Mouse (Mus musculus) liver, embryonic 13.5 days (tissue): Measurements from ENCODE around the gene Cdc34b. TPM values are rescaled to one million over a fixed set of nuclear protein-coding genes. Genes with fewer than 3 reads are reported as not detected.

Source experiments
- ATAC-seq: fragments of 200-750 bp; cut with Nextera tagmentation; 2 replicates; pipeline ENCODE4 v1.8.0; 2017; ENCODE audit warnings: low read depth, mild to moderate bottlenecking, moderate number of reproducible peaks, moderate library complexity
- DNase-seq: peaks from one replicate; pipeline ENCODE4 v3.0.0; 2022
- H3K27ac ChIP-seq: fragments of 300-500 bp; sonication (generic); 2 replicates; pipeline ENCODE4 v1.5.1; 2015; ENCODE audit warnings: moderate library complexity, mild to moderate bottlenecking, inconsistent platforms
- H3K27me3 ChIP-seq: fragments of 300-500 bp; sonication (generic); 2 replicates; pipeline ENCODE4 v1.6.1; 2015; ENCODE audit warnings: mild to moderate bottlenecking, inconsistent platforms
- H3K36me3 ChIP-seq: fragments of 300-500 bp; sonication (generic); 2 replicates; pipeline ENCODE4 v1.6.1; 2015; ENCODE audit warnings: mild to moderate bottlenecking, inconsistent platforms
- H3K4me1 ChIP-seq: fragments of 300-500 bp; sonication (generic); replicated peaks from 2 replicates; pipeline ENCODE4 v1.6.1; 2015; ENCODE audit warnings: inconsistent platforms
- H3K4me2 ChIP-seq: fragments of 300-500 bp; sonication (generic); 2 replicates; pipeline ENCODE4 v1.6.1; 2015; ENCODE audit warnings: inconsistent platforms, mild to moderate bottlenecking, moderate library complexity
- H3K4me3 ChIP-seq: fragments of 300-500 bp; sonication (generic); replicated peaks from 2 replicates; pipeline ENCODE4 v1.5.1; 2015; ENCODE audit warnings: mild to moderate bottlenecking, inconsistent platforms
- H3K9ac ChIP-seq: fragments of 300-500 bp; sonication (generic); 2 replicates; pipeline ENCODE4 v1.6.1; 2015; ENCODE audit warnings: mild to moderate bottlenecking, inconsistent platforms
- H3K9me3 ChIP-seq: fragments of 300-500 bp; sonication (generic); replicated peaks from 2 replicates; pipeline ENCODE4 v1.6.1; 2016; ENCODE audit warnings: inconsistent platforms
- WGBS: fragments of 180-500 bp; shearing (Covaris S2); methylation state at CpG from one replicate; pipeline ENCODE4 v1.1.7; 2015; ENCODE audit not compliant: insufficient replicate concordance; 5-methylcytosine and 5-hydroxymethylcytosine counted together
- polyA plus RNA-seq: library from polyadenylated mRNA; unstranded; fragments of >200 nt; fragmentation: Nextera tagmentation; extraction: Ambion mirVana; gene quantifications from 2 replicates; pipeline ENCODE4 v1.2.1, GENCODE M21; 2015

Cdc34b gene
- polyA plus RNA-seq, 1 experiment from 2014 or later, result 0.08 TPM

DNA sequence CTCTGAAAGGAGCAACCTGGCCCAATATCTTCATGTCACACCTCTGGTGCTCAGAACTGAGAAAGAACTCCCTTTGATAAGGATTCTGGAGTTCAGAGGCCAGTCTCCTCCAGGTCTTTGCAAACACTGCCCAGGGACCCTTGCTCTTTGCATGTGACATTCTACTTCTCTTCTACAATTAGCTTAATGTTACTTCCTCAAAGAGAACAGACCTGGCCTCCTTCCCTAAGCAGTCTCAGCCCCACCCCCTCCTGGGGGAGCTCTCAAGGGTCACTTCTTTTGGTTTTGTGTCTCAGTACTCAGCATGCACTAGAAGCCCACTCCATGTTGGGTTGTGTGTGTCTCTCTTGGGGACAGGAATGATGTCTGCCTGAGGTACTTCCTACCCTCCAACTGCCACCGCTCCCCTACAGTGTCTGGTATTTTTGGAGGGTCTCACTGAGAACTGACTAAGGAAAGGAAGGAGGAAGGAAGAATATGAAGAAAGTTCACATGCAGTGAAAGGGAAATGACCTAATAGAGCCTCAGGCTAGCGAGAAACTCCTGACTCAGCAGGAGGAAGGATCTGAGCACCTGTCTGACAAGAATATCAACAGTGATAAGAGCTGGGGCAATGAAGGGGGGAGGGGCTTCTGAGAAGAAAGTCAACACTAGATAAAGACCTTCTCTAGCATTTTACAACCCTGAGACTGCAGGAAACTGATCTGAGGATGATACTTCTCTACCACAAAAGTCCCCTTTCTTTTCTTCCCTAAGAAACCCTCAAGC is 11.5 kb downstream of the Cdc34b start:
- no peak for DNase-seq
- Histone ChIP-seq H3K36me3 (no peaks in the 10 kb centered on the region), H3K27me3 (no peaks in the 10 kb centered on the region), H3K9ac (no peak overlapping the region), H3K9me3 (no peaks in the 10 kb centered on the region), H3K4me2 (no peak overlapping the region), H3K27ac (no peak overlapping the region), H3K4me1 (no peaks in the 10 kb centered on the region), H3K4me3 (no peak overlapping the region)
- ATAC-seq, result no peak
- WGBS, result 10% methylated on average over 2 of the region's 2 CpGs

DNA sequence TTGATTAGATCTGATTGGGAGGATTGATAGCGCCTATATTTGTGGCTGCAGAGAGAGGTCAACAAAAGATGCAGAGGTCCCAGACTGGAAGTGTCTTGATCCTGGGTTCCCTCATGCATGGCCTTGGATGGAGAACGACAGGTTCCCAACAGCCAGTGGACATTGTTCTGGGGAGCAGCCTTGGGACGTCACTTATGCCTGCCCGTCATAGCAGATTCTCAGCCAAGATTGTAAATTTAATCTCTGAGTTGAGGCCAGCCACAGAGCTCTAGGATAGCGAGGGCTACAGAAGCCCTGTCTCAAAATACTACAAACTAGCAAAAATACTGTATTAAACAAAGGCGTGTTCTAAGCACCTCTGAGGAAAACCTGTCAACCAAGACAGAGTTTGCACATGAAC is 18.3 kb downstream of the Cdc34b start:
- Histone ChIP-seq H3K27ac (no peak overlapping the region), H3K27me3 (no peaks in the 10 kb centered on the region), H3K9me3 (no peaks in the 10 kb centered on the region), H3K4me1 (no peaks in the 10 kb centered on the region), H3K4me2 (no peak overlapping the region), H3K4me3 (no peak overlapping the region), H3K9ac (no peak overlapping the region), H3K36me3 (no peaks in the 10 kb centered on the region)
- WGBS, result 56% methylated on average over 6 of the region's 6 CpGs
- no peak for ATAC-seq
- DNase-seq, result no peak

DNA sequence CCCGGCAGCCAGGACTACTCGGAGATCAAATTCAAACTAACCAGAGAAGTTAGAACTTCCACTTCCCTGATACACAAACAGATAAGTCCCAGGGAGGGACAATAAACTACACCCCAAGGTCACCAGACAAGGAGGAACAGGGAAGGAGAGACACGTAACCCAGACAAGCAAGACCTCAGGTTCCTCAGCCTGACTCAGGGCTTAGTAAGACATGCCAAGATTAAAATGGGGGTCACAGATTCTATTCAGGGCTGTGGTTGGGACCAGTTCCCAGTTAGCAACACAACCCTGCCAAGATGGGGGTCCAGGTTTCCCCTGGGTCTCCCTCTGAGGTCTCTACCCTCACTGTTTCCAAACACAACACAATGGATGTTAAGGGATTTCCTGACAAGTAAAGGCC is 18.8 kb downstream of the Cdc34b start:
- WGBS, result 40% methylated on average over 3 of the region's 3 CpGs
- Histone ChIP-seq H3K4me2 (no peak overlapping the region), H3K36me3 (no peaks in the 10 kb centered on the region), H3K4me1 (no peaks in the 10 kb centered on the region), H3K27ac (no peak overlapping the region), H3K27me3 (no peaks in the 10 kb centered on the region), H3K9ac (no peak overlapping the region), H3K4me3 (no peak overlapping the region), H3K9me3 (no peaks in the 10 kb centered on the region)
- ATAC-seq, result no peak
- DNase-seq, result no peak

DNA sequence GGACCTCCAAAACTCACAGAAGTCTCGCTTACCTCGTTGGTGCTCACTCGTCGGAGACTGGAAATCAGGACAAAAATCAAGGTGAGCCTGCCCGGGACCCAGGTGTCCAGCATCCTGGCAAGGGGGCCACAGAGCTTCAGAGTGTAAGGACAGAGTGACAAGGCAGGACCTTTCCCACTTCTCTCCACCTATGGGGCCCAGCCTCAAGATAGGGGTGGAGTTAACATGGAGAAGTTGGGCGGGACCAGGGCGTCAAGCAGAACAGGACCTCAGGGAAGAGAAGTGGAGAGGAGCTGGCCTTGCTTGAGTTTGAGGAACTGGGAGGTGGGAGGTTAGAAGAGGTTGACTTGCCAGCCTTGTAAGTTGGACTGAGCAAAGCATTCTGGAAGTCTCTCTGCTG is 19.2 kb downstream of the Cdc34b start:
- Histone ChIP-seq H3K4me2 (no peak overlapping the region), H3K4me1 (no peaks in the 10 kb centered on the region), H3K27me3 (no peaks in the 10 kb centered on the region), H3K27ac (no peak overlapping the region), H3K36me3 (no peaks in the 10 kb centered on the region), H3K9me3 (no peaks in the 10 kb centered on the region), H3K9ac (no peak overlapping the region), H3K4me3 (no peak overlapping the region)
- DNase-seq (no peak), ATAC-seq (no peak)
- WGBS, result 56% methylated on average over 7 of the region's 7 CpGs

DNA sequence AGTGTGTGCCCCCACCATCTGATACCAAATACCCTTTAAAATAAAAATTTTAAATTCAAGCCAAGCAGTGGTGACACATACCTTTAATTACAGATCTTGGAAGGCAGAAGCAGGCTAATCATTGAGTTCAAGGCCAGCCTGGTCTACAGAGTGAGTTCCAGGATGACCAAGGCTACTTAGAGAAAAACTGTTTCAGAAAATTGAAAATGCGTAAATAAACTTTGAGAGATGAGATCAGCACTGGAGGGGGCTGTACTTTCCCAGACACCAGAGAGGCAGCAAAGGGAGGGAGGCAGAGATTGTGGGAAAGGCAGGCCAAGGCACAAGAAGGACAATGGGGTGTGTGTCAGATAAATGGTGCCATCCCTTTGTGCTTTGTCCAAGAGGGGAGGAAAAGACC is 20.7 kb downstream of the Cdc34b start:
- no peaks in the 10 kb centered on the region for H3K4me1 ChIP-seq
- H3K9me3 ChIP-seq, result no peaks in the 10 kb centered on the region
- no peak for ATAC-seq
- H3K4me3 ChIP-seq, result no peak overlapping the region
- H3K36me3 ChIP-seq, result no peaks in the 10 kb centered on the region
- no peaks in the 10 kb centered on the region for H3K27me3 ChIP-seq
- WGBS, result 64% methylated on average over 1 of the region's 1 CpGs
- DNase-seq, result no peak
- H3K27ac ChIP-seq, result no peak overlapping the region
- no peak overlapping the region for H3K9ac ChIP-seq
- no peak overlapping the region for H3K4me2 ChIP-seq

DNA sequence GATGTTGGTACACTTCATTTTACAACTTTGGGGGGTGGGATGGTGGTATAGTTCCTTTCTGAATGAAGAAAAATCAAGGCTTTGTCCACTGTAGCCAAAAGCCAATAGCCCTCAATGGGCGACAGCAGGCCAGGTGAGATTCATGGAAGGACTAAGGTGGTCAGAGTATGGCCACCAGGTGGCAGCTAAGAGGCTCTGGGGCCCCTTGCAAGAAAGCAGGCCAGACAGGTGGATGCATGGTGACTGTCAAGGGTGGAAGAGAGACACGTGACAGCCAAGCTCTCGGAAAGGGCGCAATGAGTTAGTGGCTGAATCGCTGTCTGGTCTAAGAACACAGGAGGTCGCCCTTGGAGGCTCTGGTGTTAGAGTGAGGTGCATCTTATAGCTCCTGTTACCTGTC is 21.2 kb downstream of the Cdc34b start:
- WGBS, result 31% methylated on average over 6 of the region's 6 CpGs
- Histone ChIP-seq H3K27ac (no peak overlapping the region), H3K9me3 (no peaks in the 10 kb centered on the region), H3K9ac (no peak overlapping the region), H3K4me1 (no peaks in the 10 kb centered on the region), H3K4me2 (no peak overlapping the region), H3K4me3 (no peak overlapping the region), H3K36me3 (no peaks in the 10 kb centered on the region), H3K27me3 (no peaks in the 10 kb centered on the region)
- ATAC-seq, result no peak
- DNase-seq, result no peak

DNA sequence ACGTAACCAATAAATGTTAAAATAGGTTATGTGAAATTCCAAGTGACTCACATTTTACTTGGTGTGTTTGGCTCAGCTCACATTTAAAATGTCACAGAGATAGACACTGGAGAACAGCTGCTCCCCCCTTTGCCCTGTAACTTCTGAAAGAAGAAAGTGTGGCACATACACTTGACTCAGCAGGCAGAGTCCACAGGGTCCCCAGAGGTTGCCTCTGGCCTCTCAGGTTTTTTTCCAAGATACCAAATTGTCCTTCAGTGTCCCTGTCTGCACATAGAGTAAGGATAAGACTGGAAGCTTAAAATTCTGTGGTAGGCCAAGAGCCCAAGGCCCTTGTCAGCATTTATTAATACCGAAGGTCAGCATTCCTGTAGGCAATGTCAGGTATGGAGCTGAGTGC is 25.7 kb downstream of the Cdc34b start:
- Histone ChIP-seq H3K4me2 (no peak overlapping the region), H3K36me3 (no peaks in the 10 kb centered on the region), H3K9me3 (no peaks in the 10 kb centered on the region), H3K4me3 (no peak overlapping the region), H3K27ac (no peak overlapping the region), H3K9ac (no peak overlapping the region), H3K4me1 (no peaks in the 10 kb centered on the region), H3K27me3 (no peaks in the 10 kb centered on the region)
- ATAC-seq (no peak), DNase-seq (no peak)
- WGBS, result 71% methylated on average over 2 of the region's 2 CpGs

DNA sequence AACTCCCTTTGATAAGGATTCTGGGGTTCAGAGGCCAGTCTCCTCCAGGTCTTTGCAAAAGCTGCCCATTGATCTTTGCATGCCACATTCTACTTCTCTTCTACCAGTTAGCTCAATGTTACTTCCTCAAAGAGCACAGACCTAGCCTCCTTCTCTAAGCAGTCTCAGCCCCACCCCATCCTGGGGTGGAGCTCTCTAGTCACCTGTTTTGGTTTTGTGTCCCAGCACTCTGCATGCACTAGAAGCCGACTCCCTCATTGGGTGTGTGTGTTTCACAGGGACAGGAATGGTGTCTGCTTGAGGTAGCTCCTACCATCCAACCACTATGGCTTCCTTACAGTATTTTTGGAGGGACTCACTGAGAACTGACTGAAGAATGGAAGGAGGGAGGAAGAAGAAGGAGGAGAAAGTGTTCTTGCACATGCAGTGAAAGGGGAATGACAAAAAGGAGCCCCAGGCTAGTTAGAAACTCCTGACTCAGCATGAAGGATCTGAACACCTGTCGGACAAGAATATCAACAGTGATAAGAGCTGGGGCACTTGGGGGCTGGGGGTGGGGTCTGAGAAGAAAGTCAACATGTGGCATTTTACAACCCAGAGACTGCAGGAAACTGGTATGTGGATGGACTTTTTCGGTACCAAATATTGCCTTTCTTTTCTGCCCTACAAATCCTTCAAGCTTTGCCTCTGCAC is 30.9 kb downstream of the Cdc34b start:
- no peak for DNase-seq
- WGBS, result 56% methylated on average over 3 of the region's 3 CpGs

DNA sequence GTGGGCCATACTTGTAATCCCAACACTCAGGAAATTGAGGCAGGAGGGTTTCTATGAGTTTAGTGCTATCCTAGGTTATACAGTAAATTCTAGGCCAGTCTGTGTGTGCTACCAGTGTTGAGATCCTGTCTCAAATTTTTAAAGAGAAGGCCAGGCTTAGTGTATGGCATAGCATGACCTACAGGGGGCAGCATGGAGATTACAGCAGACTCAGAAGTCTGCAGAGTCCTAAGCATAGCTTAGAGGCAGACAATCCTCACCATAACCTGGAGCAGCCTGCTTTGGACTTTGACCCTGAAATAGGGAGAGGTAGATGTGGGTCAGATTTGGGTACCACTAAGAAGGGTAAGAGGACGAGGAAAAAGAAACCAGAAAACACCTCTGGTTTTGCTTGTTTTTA is 32.3 kb downstream of the Cdc34b start:
- WGBS, result 28% methylated on average over 1 of the region's 1 CpGs
- no peak overlapping the region for H3K4me2 ChIP-seq
- ATAC-seq, result no peak

More for the DNA sequence above, 30.9 kb downstream of the Cdc34b start:
- no peaks in the 10 kb centered on the region for H3K36me3 ChIP-seq
- ATAC-seq, result no peak
- no peak overlapping the region for H3K27ac ChIP-seq
- no peak overlapping the region for H3K4me3 ChIP-seq
- no peak overlapping the region for H3K9ac ChIP-seq
- no peak overlapping the region for H3K4me2 ChIP-seq
- no peaks in the 10 kb centered on the region for H3K4me1 ChIP-seq
- no peaks in the 10 kb centered on the region for H3K9me3 ChIP-seq
- H3K27me3 ChIP-seq, result peaks cover 2% of the 10 kb centered on the region; the same call in 1 of the 2 replicates

DNA sequence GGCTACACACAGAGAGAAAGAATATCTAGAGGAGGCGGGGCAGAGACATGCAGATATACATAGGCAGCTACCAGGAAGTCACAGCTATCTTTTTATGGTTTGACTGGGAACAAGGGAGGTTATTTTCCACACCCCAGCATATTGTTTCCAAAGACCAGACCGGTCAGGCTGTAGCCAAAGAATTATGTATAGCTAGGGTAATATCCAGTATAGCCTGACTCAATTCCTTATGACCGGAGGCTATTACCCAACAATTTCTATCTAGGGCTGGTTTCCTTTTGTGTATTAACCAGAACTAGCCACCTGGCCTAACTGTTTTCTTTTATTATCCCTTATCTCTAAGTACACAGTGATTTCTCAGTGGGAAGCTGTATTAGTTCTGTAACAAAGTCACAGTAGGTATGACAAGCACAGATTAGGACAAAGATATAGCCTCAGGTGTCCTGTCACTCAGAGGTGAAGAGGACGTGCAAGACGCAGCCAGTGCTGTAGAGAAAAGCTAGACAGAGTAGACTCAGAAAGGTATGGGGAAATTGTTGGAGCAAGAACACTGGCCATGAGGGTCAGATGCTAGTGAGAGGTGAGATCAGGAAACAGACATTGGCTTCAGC is 33.4 kb downstream of the Cdc34b start:
- DNase-seq, result no peak
- 57% methylated on average over 5 of the region's 5 CpGs for WGBS
- no peak for ATAC-seq
- no peaks in the 10 kb centered on the region for H3K9me3 ChIP-seq
- no peaks in the 10 kb centered on the region for H3K36me3 ChIP-seq
- H3K9ac ChIP-seq, result no peak overlapping the region
- no peak overlapping the region for H3K27ac ChIP-seq
- H3K27me3 ChIP-seq, result peaks cover 3% of the 10 kb centered on the region; the same call in 1 of the 2 replicates
- no peak overlapping the region for H3K4me2 ChIP-seq
- no peak overlapping the region for H3K4me3 ChIP-seq
- H3K4me1 ChIP-seq, result no peaks in the 10 kb centered on the region

More for the DNA sequence above, 32.3 kb downstream of the Cdc34b start:
- Histone ChIP-seq H3K27ac (no peak overlapping the region), H3K27me3 (peaks cover 3% of the 10 kb centered on the region; the same call in 1 of the 2 replicates), H3K4me1 (no peaks in the 10 kb centered on the region), H3K9ac (no peak overlapping the region), H3K4me3 (no peak overlapping the region), H3K36me3 (no peaks in the 10 kb centered on the region), H3K9me3 (no peaks in the 10 kb centered on the region)
- DNase-seq, result no peak

DNA sequence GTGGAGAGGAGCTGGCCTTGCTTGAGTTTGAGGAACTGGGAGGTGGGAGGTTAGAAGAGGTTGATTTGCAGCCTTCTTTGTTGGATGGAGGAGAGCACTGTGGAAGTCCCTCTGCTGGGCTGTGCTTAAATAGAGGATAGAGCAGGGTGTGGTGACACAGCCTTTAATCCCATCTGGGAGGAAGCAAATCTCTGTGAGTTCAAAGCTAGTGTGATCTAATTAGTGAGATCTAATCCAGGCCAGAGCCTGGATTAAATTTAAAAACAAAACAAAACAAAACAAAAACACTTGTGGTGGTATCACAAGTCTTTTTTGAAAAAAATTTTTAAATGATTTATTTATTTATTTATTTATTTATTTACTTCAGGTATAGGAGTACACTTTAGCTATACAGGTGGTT is 41.0 kb downstream of the Cdc34b start, which contains the start of gene Tmem92:
TSS of gene Tmem92 (minus strand) at position 101 of the 400 bp plus-strand sequence.
- ATAC-seq, result no peak
- no peak within 1 kb of the TSS for H3K27ac ChIP-seq

More for the DNA sequence above, 41.0 kb downstream of the Cdc34b start, which contains the start of gene Tmem92:
- Histone ChIP-seq H3K4me1 (no peaks in the 10 kb centered on the region), H3K4me3 (no peak within 1 kb of the TSS), H3K4me2 (no peak within 1 kb of the TSS), H3K27me3 (0 out of 2 replicates have a peak, but pooled peaks cover under 1% of the 10 kb centered on the region), H3K36me3 (no peaks in the 10 kb centered on the region), H3K9ac (no peak within 1 kb of the TSS), H3K9me3 (no peaks in the 10 kb centered on the region)
- DNase-seq, result no peak
